Mouse (Mus musculus): ENCODE data around the gene Cdca8. TPM values are rescaled to one million over a fixed set of nuclear protein-coding genes. Genes with fewer than 3 reads are reported as not detected.
"Not testable (repeated sequence)": the region's sequence is repeated elsewhere in the genome, so short reads cannot be mapped to it uniquely, and the experiment has no call there.

Cdca8 gene
- total RNA-seq (2014; fragmentation: Nextera tagmentation): 84.8 and 93.5 TPM in 2 replicates
- 121 and 127 TPM in 2 replicates for total RNA-seq (2017)

- not testable (repeated sequence) for ATAC-seq (replicated peaks; ENCODE audit: low FRiP score, low TSS enrichment, poor library complexity, severe bottlenecking)
Measured at GRCm38 (mm10) chr4:124939211-124939610, at the start of gene Cdca8. Gene Cdca8, minus strand, starts transcription at chr4:124939311.

- no peak for ATAC-seq (replicated peaks; ENCODE audit: low FRiP score, low TSS enrichment, poor library complexity, severe bottlenecking)
Measured at GRCm38 (mm10) chr4:124988382-124988781, 49.3 kb upstream of the Cdca8 start.

- no peak for ATAC-seq (replicated peaks; ENCODE audit: low FRiP score, low TSS enrichment, poor library complexity, severe bottlenecking)
Measured at GRCm38 (mm10) chr4:124987711-124988097, 48.6 kb upstream of the Cdca8 start.

- no peak for ATAC-seq (replicated peaks; ENCODE audit: low FRiP score, low TSS enrichment, poor library complexity, severe bottlenecking)
Measured at GRCm38 (mm10) chr4:124986739-124987710, 47.9 kb upstream of the Cdca8 start.

- ATAC-seq (replicated peaks; ENCODE audit: low FRiP score, low TSS enrichment, poor library complexity, severe bottlenecking): no peak
Measured at GRCm38 (mm10) chr4:124985671-124986602, 46.8 kb upstream of the Cdca8 start, which contains the start of gene Rspo1. Gene Rspo1, plus strand, starts transcription at chr4:124986430.

GRCm38 (mm10) chr4:124984871-124985670, 46.0 kb upstream of the Cdca8 start:
- ATAC-seq (replicated peaks; ENCODE audit: low FRiP score, low TSS enrichment, poor library complexity, severe bottlenecking): no peak

- peak; percentile 69 for ATAC-seq (replicated peaks; ENCODE audit: low FRiP score, low TSS enrichment, poor library complexity, severe bottlenecking)
Measured at GRCm38 (mm10) chr4:124983893-124984526, 44.9 kb upstream of the Cdca8 start.

- no peak for ATAC-seq (replicated peaks; ENCODE audit: low FRiP score, low TSS enrichment, poor library complexity, severe bottlenecking)
Measured at GRCm38 (mm10) chr4:124978201-124978600, 39.1 kb upstream of the Cdca8 start.

- ATAC-seq (replicated peaks; ENCODE audit: low FRiP score, low TSS enrichment, poor library complexity, severe bottlenecking): no peak
Measured at GRCm38 (mm10) chr4:124973296-124973695, 34.2 kb upstream of the Cdca8 start.

GRCm38 (mm10) chr4:124972316-124972715, 33.2 kb upstream of the Cdca8 start:
- no peak for ATAC-seq (replicated peaks; ENCODE audit: low FRiP score, low TSS enrichment, poor library complexity, severe bottlenecking)

GRCm38 (mm10) chr4:124971094-124971493, 32.0 kb upstream of the Cdca8 start:
- no peak for ATAC-seq (replicated peaks; ENCODE audit: low FRiP score, low TSS enrichment, poor library complexity, severe bottlenecking)

- no peak for ATAC-seq (replicated peaks; ENCODE audit: low FRiP score, low TSS enrichment, poor library complexity, severe bottlenecking)
Measured at GRCm38 (mm10) chr4:124970677-124971076, 31.6 kb upstream of the Cdca8 start.

GRCm38 (mm10) chr4:124970194-124970593, 31.1 kb upstream of the Cdca8 start:
- no peak for ATAC-seq (replicated peaks; ENCODE audit: low FRiP score, low TSS enrichment, poor library complexity, severe bottlenecking)

GRCm38 (mm10) chr4:124969219-124969848, 30.2 kb upstream of the Cdca8 start:
- ATAC-seq (replicated peaks; ENCODE audit: low FRiP score, low TSS enrichment, poor library complexity, severe bottlenecking): peak; percentile 27; the same call in 1 of the 2 replicates

GRCm38 (mm10) chr4:124968711-124969110, 29.6 kb upstream of the Cdca8 start:
- ATAC-seq (replicated peaks; ENCODE audit: low FRiP score, low TSS enrichment, poor library complexity, severe bottlenecking): no peak

GRCm38 (mm10) chr4:124964912-124965599, 25.9 kb upstream of the Cdca8 start:
- ATAC-seq (replicated peaks; ENCODE audit: low FRiP score, low TSS enrichment, poor library complexity, severe bottlenecking): no peak

GRCm38 (mm10) chr4:124962576-124962975, 23.5 kb upstream of the Cdca8 start:
- no peak for ATAC-seq (replicated peaks; ENCODE audit: low FRiP score, low TSS enrichment, poor library complexity, severe bottlenecking)

GRCm38 (mm10) chr4:124960940-124961339, 21.8 kb upstream of the Cdca8 start:
- no peak for ATAC-seq (replicated peaks; ENCODE audit: low FRiP score, low TSS enrichment, poor library complexity, severe bottlenecking)
